ENCODE assay signal across 8 mouse cellular contexts in genomic region chr7:83631828-83632681, GRCm38 (mm10). TPM values are rescaled to one million over a fixed set of nuclear protein-coding genes. Genes with fewer than 3 reads are reported as not detected.
DNase-seq lines count a peak whose midpoint lies in the region; ATAC-seq and TF ChIP-seq lines count a peak whose summit lies in the region.

Gene Stard5 (plus strand): TSS chr7:83631959.

- no peak for TF ChIP-seq RAD21 in MEL (IDR thresholded peaks at IDR 0.05; ENCODE audit: low read depth, low read length)

- peak; percentile 97 to 98 for ATAC-seq in hematopoietic stem cell, adult 5-6 weeks (replicated peaks in 1 of 2; ENCODE audit: insufficient read depth in 1 of 2, low FRiP score in 2 of 2, low TSS enrichment in 1 of 2, low read depth in 1 of 2, poor library complexity in 2 of 2, severe bottlenecking in 2 of 2)
- peak; percentile 99 for ATAC-seq in lung, embryonic 16.5 days (ENCODE audit: low read depth)

- no peaks in the 10 kb centered on the region for H3K79me2 ChIP-seq in MEL (ENCODE audit: control insufficient read depth, insufficient read depth, low read length, poor library complexity)

- peak; percentile 94 for DNase-seq in MEL (ENCODE audit: low read depth, low spot score)
- peak; percentile 91 to 94 for DNase-seq in cerebellum, adult 2 months
- peak; percentile 91 for DNase-seq in forelimb bud, embryonic 11.5 days (ENCODE audit: low read depth, low spot score)
- peak; percentile 77 for DNase-seq in layer of hippocampus, adult 9-10 months (ENCODE audit: low spot score)
- peak; percentile 77 for DNase-seq in ovary, postnatal 10 days (ENCODE audit: low spot score)
- DNase-seq in thymus, postnatal 10 days (ENCODE audit: low spot score in 2 of 2) = peak; percentile 83 to 87

- no peaks in the 10 kb centered on the region for H3K9me3 ChIP-seq in MEL (replicated peaks; ENCODE audit: insufficient read depth, low read length)
- H3K9me3 ChIP-seq in lung, embryonic 16.5 days (ENCODE audit: control insufficient read depth, low read length) = no peaks in the 10 kb centered on the region

- under 1% methylated on average over 35 of the region's 35 CpGs for WGBS in cerebellum, adult 2 months
- WGBS in lung, embryonic 16.5 days = under 1% methylated on average over 35 of the region's 35 CpGs

- peak within 1 kb of the TSS; percentile 59 for H3K4me2 ChIP-seq in lung, embryonic 16.5 days (ENCODE audit: low read depth, low read length)

- H3K9ac ChIP-seq in MEL (ENCODE audit: control insufficient read depth, low read depth, low read length, poor library complexity, severe bottlenecking) = peak within 1 kb of the TSS; percentile 72
- peak within 1 kb of the TSS; percentile 71 for H3K9ac ChIP-seq in lung, embryonic 16.5 days (ENCODE audit: low read length)

- peak; percentile 60 to 70; a peak in 2 of 4 replicates for TF ChIP-seq POLR2A in MEL (IDR thresholded peaks at IDR 0.05; ENCODE audit: control insufficient read depth in 1 of 2, insufficient read depth in 1 of 2, low read depth in 1 of 2, low read length in 2 of 2, poor library complexity in 1 of 2)
- peak; percentile 79 for TF ChIP-seq POLR2A in cerebellum, adult 2 months (IDR thresholded peaks at IDR 0.05; ENCODE audit: borderline replicate concordance, insufficient read depth, low read length)

- H3K4me1 ChIP-seq in MEL (ENCODE audit: control insufficient read depth in 1 of 2, insufficient read depth in 2 of 2, low read length in 2 of 2) = peaks cover 0 to 5% of the 10 kb centered on the region in 2 experiments; a peak in 1 of 4 replicates
- H3K4me1 ChIP-seq in cerebellum, adult 2 months (ENCODE audit: control insufficient read depth, insufficient read depth, low read length) = peaks cover 18% of the 10 kb centered on the region
- peaks cover 14% of the 10 kb centered on the region for H3K4me1 ChIP-seq in lung, embryonic 16.5 days (replicated peaks; ENCODE audit: control insufficient read depth, insufficient read depth, low read length)

- no peak for TF ChIP-seq EP300 in MEL (IDR thresholded peaks at IDR 0.05; ENCODE audit: low read depth in 1 of 2, low read length in 2 of 2)

- no peaks in the 10 kb centered on the region for H3K36me3 ChIP-seq in MEL (ENCODE audit: control insufficient read depth in 1 of 2, insufficient read depth in 2 of 2, low read length in 2 of 2)
- H3K36me3 ChIP-seq in lung, embryonic 16.5 days (ENCODE audit: control insufficient read depth, insufficient read depth, low read length) = peaks cover 6% of the 10 kb centered on the region

- H3K4me3 ChIP-seq in MEL (ENCODE audit: control insufficient read depth in 1 of 2, insufficient read depth in 1 of 2, low read depth in 2 of 2, low read length in 2 of 2) = peak within 1 kb of the TSS; percentile 78 to 88
- peak within 1 kb of the TSS; percentile 86 for H3K4me3 ChIP-seq in cerebellum, adult 2 months (replicated peaks; ENCODE audit: insufficient read depth, low read depth, low read length)
- peak within 1 kb of the TSS; percentile 51 for H3K4me3 ChIP-seq in lung, embryonic 16.5 days (ENCODE audit: low read length)

- H3K27me3 ChIP-seq in MEL (ENCODE audit: control insufficient read depth in 1 of 2, insufficient read depth in 2 of 2, low read length in 2 of 2) = no peaks in the 10 kb centered on the region
- H3K27me3 ChIP-seq in cerebellum, adult 2 months (ENCODE audit: control insufficient read depth, insufficient read depth, low read length) = no peaks in the 10 kb centered on the region
- no peaks in the 10 kb centered on the region for H3K27me3 ChIP-seq in lung, embryonic 16.5 days (ENCODE audit: control insufficient read depth, insufficient read depth, low read depth, low read length)

- peak in 1 of 3 experiments; percentile 10; a peak in 1 of 6 replicates for TF ChIP-seq CTCF in MEL (IDR thresholded peaks at IDR 0.05 in 2 of 3, conservative IDR thresholded peaks at IDR 0.05 in 1 of 3; ENCODE audit: control insufficient read depth in 1 of 3, insufficient read depth in 1 of 3, low read depth in 2 of 3, low read length in 3 of 3, poor library complexity in 1 of 3, severe bottlenecking in 1 of 3)
- TF ChIP-seq CTCF in cerebellum, adult 2 months (IDR thresholded peaks at IDR 0.05; ENCODE audit: borderline replicate concordance, insufficient read depth, low read depth, low read length) = no peak

- H3K27ac ChIP-seq in MEL (ENCODE audit: control insufficient read depth, low read depth, low read length) = no peak within 1 kb of the TSS
- H3K27ac ChIP-seq in cerebellum, adult 2 months (ENCODE audit: insufficient read depth, low read length) = peak within 1 kb of the TSS; percentile 75
- H3K27ac ChIP-seq in lung, embryonic 16.5 days (ENCODE audit: low read length) = peak within 1 kb of the TSS; percentile 56

TF ChIP-seq in MEL, 35 proteins besides CTCF, POLR2A, EP300 and RAD21:
- TF ChIP-seq BHLHE40 (IDR thresholded peaks at IDR 0.05; ENCODE audit: borderline replicate concordance, low read depth, low read length) (no peak), NRF1 (IDR thresholded peaks at IDR 0.05; ENCODE audit: insufficient read depth, low read depth, low read length, poor library complexity, severe bottlenecking) (peak; percentile 70), MAX (IDR thresholded peaks at IDR 0.05; ENCODE audit: low read length) (no peak), SMC3 (IDR thresholded peaks at IDR 0.05; ENCODE audit: low read depth, low read length) (no peak), KAT2A (conservative IDR thresholded peaks at IDR 0.05; ENCODE audit: low read depth, low read length) (no peak), MYC (IDR thresholded peaks at IDR 0.05; ENCODE audit: low read depth, low read length) (no peak), ZMIZ1 (IDR thresholded peaks at IDR 0.05; ENCODE audit: low read depth, low read length) (no peak), RCOR1 (IDR thresholded peaks at IDR 0.05; ENCODE audit: low read depth, low read length) (no peak), ZC3H11A (IDR thresholded peaks at IDR 0.05; ENCODE audit: low read depth, low read length) (no peak), MAZ (IDR thresholded peaks at IDR 0.05; ENCODE audit: low read depth, low read length) (no peak), HCFC1 (IDR thresholded peaks at IDR 0.05; ENCODE audit: low read depth, low read length) (no peak; the same call in 1 of the 2 replicates), ETS1 (IDR thresholded peaks at IDR 0.05; ENCODE audit: low read depth, low read length) (no peak), MYB (IDR thresholded peaks at IDR 0.05; ENCODE audit: low read depth, low read length) (no peak), MAFK (IDR thresholded peaks at IDR 0.05; ENCODE audit: borderline replicate concordance, low read depth, low read length) (no peak), USF2 (IDR thresholded peaks at IDR 0.05; ENCODE audit: borderline replicate concordance in 1 of 2, insufficient read depth in 1 of 2, low read depth in 1 of 2, low read length in 2 of 2) (no peak), TCF12 (IDR thresholded peaks at IDR 0.05; ENCODE audit: low read depth, low read length) (peak; percentile 50; the same call in 1 of the 2 replicates), ZKSCAN1 (IDR thresholded peaks at IDR 0.05; ENCODE audit: low read depth, low read length) (no peak), GABPA (IDR thresholded peaks at IDR 0.05; ENCODE audit: low read depth, low read length) (no peak), USF1 (IDR thresholded peaks at IDR 0.05; ENCODE audit: low read depth, low read length) (no peak), MEF2A (IDR thresholded peaks at IDR 0.05; ENCODE audit: extremely low read depth, insufficient replicate concordance, low read depth, low read length, poor library complexity, severe bottlenecking) (no peak), UBTF (IDR thresholded peaks at IDR 0.05; ENCODE audit: borderline replicate concordance, insufficient read depth, low read depth, low read length) (no peak), CHD2 (IDR thresholded peaks at IDR 0.05; ENCODE audit: low read length) (no peak), MXI1 (IDR thresholded peaks at IDR 0.05; ENCODE audit: low read depth, low read length) (peak; percentile 66), POLR2AphosphoS2 (IDR thresholded peaks at IDR 0.05; ENCODE audit: low read length) (no peak), TBP (IDR thresholded peaks at IDR 0.05; ENCODE audit: low read depth, low read length) (peak; percentile 38; the same call in 1 of the 2 replicates), GATA1 (IDR thresholded peaks at IDR 0.05; ENCODE audit: low read depth, low read length) (no peak), NELFE (IDR thresholded peaks at IDR 0.05; ENCODE audit: low read depth, low read length) (peak; percentile 70), SIN3A (IDR thresholded peaks at IDR 0.05; ENCODE audit: low read length) (peak; percentile 75), POLR2AphosphoS5 (IDR thresholded peaks at IDR 0.05; ENCODE audit: borderline replicate concordance, low read depth, low read length) (no peak), CHD1 (IDR thresholded peaks at IDR 0.05; ENCODE audit: low read depth, low read length) (no peak), TAL1 (IDR thresholded peaks at IDR 0.05; ENCODE audit: low read length) (no peak), JUND (IDR thresholded peaks at IDR 0.05; ENCODE audit: low read depth, low read length) (no peak), ZNF384 (IDR thresholded peaks at IDR 0.05; ENCODE audit: low read depth, low read length) (no peak), E2F4 (IDR thresholded peaks at IDR 0.05; ENCODE audit: borderline replicate concordance, low read depth, low read length) (no peak), ELF1 (IDR thresholded peaks at IDR 0.05; ENCODE audit: low read depth, low read length) (no peak)
TF ChIP-seq in MEL: peak in this region for 6.

RNA-seq across cellular contexts. Expression of gene Stard5, which starts in this region (rescaled TPM):
- 1.9 and 2.3 TPM in 2 replicates for total RNA-seq in MEL (2012; rRNA removed)
- 1 to 10 TPM in 1 of 2 experiments, not detected in 1; 3.1 TPM for polyA plus RNA-seq in MEL (2012; ENCODE audit: insufficient read depth in 1 of 2, insufficient read length in 2 of 2, low read depth in 1 of 2, low replicate concordance in 2 of 2, missing spikeins in 1 of 2)
- 31.0 and 33.5 TPM in 2 replicates for polyA plus RNA-seq in cerebellum, adult 2 months (2012; rRNA removed)
- 12.4 and 18.1 TPM in 2 replicates for total RNA-seq in hematopoietic stem cell, adult 5-6 weeks (2017)
- polyA plus RNA-seq in lung, embryonic 16.5 days (2015; fragmentation: Nextera tagmentation; extraction: Ambion mirVana) = 17.2 and 19.2 TPM in 2 replicates
